Mouse (Mus musculus) liver, embryonic 14.5 days (tissue): ENCODE results near the gene Gpr68. TPM values are rescaled to one million over a fixed set of nuclear protein-coding genes. Genes with fewer than 3 reads are reported as not detected.

Experiments
- ATAC-seq: fragments of 200-750 bp; cut with Nextera tagmentation; 2 replicates; pipeline ENCODE4 v1.8.0; 2017; ENCODE audit warnings: moderate number of reproducible peaks, mild to moderate bottlenecking, moderate library complexity; ENCODE audit not compliant: insufficient read depth
- DNase-seq, 3 experiments: peaks; one replicate each; pipeline ENCODE4 v3.0.0-alpha.2; 2012 to 2013; ENCODE audit warnings: low read depth in 3 of 3, low spot score in 3 of 3
- H3K27ac ChIP-seq: fragments of 300-500 bp; sonication (generic); 2 replicates; pipeline ENCODE4 v1.5.1; 2014; ENCODE audit warnings: moderate library complexity, mild to moderate bottlenecking, control low read depth, inconsistent platforms
- H3K27me3 ChIP-seq: fragments of 300-500 bp; sonication (generic); 2 replicates; pipeline ENCODE4 v1.6.1; 2014; ENCODE audit warnings: mild to moderate bottlenecking, low read length, moderate library complexity; ENCODE audit not compliant: control insufficient read depth, insufficient read depth
- H3K36me3 ChIP-seq: fragments of 300-500 bp; sonication (generic); replicated peaks from 2 replicates; pipeline ENCODE4 v1.6.1; 2014; ENCODE audit warnings: low read depth; ENCODE audit not compliant: control insufficient read depth, insufficient read depth
- H3K4me1 ChIP-seq, 2 experiments: fragments of 200-500 bp in 1 of 2; fragments of 300-500 bp in 1 of 2; sonication (generic) in 1 of 2; replicated peaks; 2 replicates each; pipeline ENCODE4 v1.6.1; 2012 to 2014; ENCODE audit warnings: antibody characterized with exemption in 1 of 2, inconsistent platforms in 1 of 2, low read length in 1 of 2; ENCODE audit not compliant: control insufficient read depth in 2 of 2, insufficient read depth in 2 of 2
- H3K4me2 ChIP-seq: fragments of 300-500 bp; sonication (generic); 2 replicates; pipeline ENCODE4 v1.6.1; 2014; ENCODE audit warnings: low read depth, mild to moderate bottlenecking, control low read depth, moderate library complexity
- H3K4me3 ChIP-seq, 2 experiments: fragments of 200-500 bp in 1 of 2; fragments of 300-500 bp in 1 of 2; sonication (generic) in 1 of 2; 2 replicates each; pipeline ENCODE4 v1.5.1; 2012 to 2014; ENCODE audit warnings: low read depth in 2 of 2, low read length in 2 of 2, mild to moderate bottlenecking in 2 of 2, control low read depth in 1 of 2, inconsistent platforms in 1 of 2, moderate library complexity in 1 of 2; ENCODE audit not compliant: insufficient read depth in 1 of 2
- H3K9ac ChIP-seq: fragments of 300-500 bp; sonication (generic); replicated peaks from 2 replicates; pipeline ENCODE4 v1.6.1; 2014; ENCODE audit warnings: mild to moderate bottlenecking, control low read depth, moderate library complexity
- H3K9me3 ChIP-seq: fragments of 300-500 bp; sonication (generic); 2 replicates; pipeline ENCODE4 v1.6.1; 2016; ENCODE audit warnings: low read length, mixed read lengths; ENCODE audit not compliant: control insufficient read depth
- CTCF ChIP-seq: IDR thresholded peaks from 2 replicates; pipeline ENCODE4 v1.5.1; 2016; ENCODE audit warnings: antibody characterized with exemption, low read depth, control low read depth
- EP300 ChIP-seq: IDR thresholded peaks from 2 replicates; pipeline ENCODE4 v1.6.1; 2016; ENCODE audit warnings: antibody characterized with exemption, low read depth
- WGBS: fragments of 180-500 bp; shearing (Covaris S2); extraction: QIAGEN DNeasy Blood & Tissue Kit; methylation state at CpG from one replicate; pipeline ENCODE4 v1.1.7; 2014; ENCODE audit not compliant: insufficient replicate concordance; 5-methylcytosine and 5-hydroxymethylcytosine counted together
- polyA plus RNA-seq, 2 experiments: library from polyadenylated mRNA; depleted of rRNA in 1 of 2; stranded (reverse) in 1 of 2; unstranded in 1 of 2; fragments of >200 nt; fragmentation: Nextera tagmentation in 1 of 2; extraction: Ambion mirVana in 1 of 2; gene quantifications; 2 replicates each; pipeline versions ENCODE4 v1.2.1 to v1.2.3; 2012 to 2014

Gpr68 gene
- polyA plus RNA-seq, 2 experiments = 0.04 TPM; not detected in 1

DNA sequence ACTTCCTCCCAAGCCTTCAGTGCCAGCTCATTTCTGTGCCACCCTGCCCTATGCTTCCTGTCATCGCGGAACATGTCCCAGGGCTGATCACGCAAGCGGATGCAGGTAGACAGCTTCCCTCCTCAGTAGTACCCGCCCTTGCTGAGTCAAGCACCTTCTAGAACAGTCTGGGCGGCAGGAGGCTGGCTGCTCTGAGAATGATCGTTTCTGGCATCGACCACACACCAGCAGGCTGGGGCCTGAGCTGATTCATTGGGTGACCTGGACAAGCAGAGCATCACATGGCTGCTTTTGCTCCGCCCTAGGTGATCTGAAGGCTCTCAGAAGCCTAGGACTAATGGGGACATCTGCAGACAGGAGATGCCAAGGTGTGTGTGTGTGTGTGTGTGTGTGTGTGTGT is 4.2 kb downstream of the Gpr68 start:
- Histone ChIP-seq H3K4me2 (no peak overlapping the region), H3K9me3 (no peaks in the 10 kb centered on the region), H3K4me3 (no peak overlapping the region), H3K4me1 (no peaks in the 10 kb centered on the region), H3K27me3 (peaks cover 21% of the 10 kb centered on the region), H3K27ac (no peak overlapping the region), H3K9ac (no peak overlapping the region), H3K36me3 (no peaks in the 10 kb centered on the region)
- WGBS = 64% methylated on average over 9 of the region's 9 CpGs
- no peak for ATAC-seq
- TF ChIP-seq CTCF (no peak), EP300 (no peak)
- no peak for DNase-seq

DNA sequence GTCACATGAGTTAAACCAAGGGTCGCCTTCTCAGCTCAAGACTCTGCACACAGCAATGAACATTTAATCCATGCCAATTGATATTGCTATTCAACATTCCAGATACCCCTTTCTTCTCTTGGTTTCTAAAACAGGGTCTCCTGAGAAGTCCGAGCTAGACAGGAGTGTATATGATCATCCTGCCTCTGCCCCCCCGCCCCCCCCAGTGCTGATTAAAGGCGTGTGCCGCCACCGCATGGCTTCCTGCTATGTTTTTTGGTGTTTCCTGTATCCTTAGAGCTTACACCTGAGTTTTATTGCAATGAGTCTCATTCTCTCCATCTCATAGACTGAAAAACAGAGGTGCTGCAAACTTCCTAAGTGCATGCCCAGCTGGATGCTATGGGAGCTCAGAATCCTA is 6.6 kb downstream of the Gpr68 start:
- Histone ChIP-seq H3K27me3 (peaks cover 28% of the 10 kb centered on the region), H3K4me3 (no peak overlapping the region), H3K9me3 (no peaks in the 10 kb centered on the region), H3K27ac (no peak overlapping the region), H3K4me2 (no peak overlapping the region), H3K36me3 (no peaks in the 10 kb centered on the region), H3K4me1 (no peaks in the 10 kb centered on the region), H3K9ac (no peak overlapping the region)
- TF ChIP-seq EP300 (no peak), CTCF (no peak)
- WGBS = 53% methylated on average over 6 of the region's 6 CpGs
- ATAC-seq = no peak
- DNase-seq = no peak

DNA sequence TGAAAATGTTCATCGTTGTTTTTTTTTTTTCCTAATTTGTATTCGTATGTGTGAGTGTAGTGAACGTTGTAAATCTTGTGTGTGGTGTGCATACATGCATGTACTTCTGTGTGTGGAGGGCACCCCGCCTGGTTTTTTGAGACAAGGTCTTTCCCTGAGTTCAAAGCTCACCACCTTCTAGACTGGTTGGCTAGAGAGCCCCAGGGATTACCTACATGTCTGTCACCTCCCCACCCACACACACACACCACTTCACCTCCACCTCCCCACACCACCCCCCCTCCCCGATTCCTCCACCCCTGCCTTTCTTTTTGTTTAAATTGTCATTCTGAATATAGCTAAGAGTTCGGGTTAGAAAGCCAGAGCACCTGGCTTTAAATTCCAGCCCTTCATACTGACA is 7.1 kb downstream of the Gpr68 start:
- DNase-seq (no peak), ATAC-seq (no peak)
- Histone ChIP-seq H3K27ac (no peak overlapping the region), H3K9me3 (no peaks in the 10 kb centered on the region), H3K4me3 (no peak overlapping the region), H3K9ac (no peak overlapping the region), H3K36me3 (no peaks in the 10 kb centered on the region), H3K27me3 (peaks cover 28% of the 10 kb centered on the region), H3K4me2 (no peak overlapping the region), H3K4me1 (no peaks in the 10 kb centered on the region)
- no peak for TF ChIP-seq EP300
- no peak for TF ChIP-seq CTCF
- 46% methylated on average over 6 of the region's 6 CpGs for WGBS

DNA sequence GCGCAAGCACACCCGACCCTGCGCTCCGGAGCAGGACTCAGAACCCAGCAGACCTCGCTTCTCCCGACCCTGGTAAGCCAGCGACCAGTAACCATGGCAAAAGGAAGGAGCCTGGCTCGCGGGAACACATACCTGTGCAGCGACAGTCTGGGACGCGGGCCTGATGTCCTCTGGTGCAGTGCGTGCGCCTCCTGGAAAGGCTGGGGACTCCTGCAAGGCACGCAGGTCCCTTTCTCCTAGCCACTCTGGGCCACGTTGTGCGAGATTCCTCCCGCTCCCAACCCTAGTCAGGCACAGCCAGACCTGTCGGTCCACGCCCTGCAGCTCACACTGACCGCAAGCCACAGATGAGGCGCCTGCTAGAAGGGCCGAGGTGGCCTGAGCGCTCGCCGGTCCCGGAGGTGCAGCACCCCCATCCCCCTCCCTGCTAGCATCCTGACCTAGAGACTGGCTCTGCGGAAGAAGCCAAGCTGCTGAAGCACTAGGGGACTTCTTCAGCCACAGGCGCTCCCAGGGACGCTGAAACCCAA is 8.8 kb downstream of the Gpr68 start:
- Histone ChIP-seq H3K4me1 (no peaks in the 10 kb centered on the region), H3K27ac (no peak overlapping the region), H3K9ac (no peak overlapping the region), H3K9me3 (no peaks in the 10 kb centered on the region), H3K4me3 (no peak overlapping the region), H3K4me2 (no peak overlapping the region), H3K36me3 (no peaks in the 10 kb centered on the region), H3K27me3 (peaks cover 28% of the 10 kb centered on the region)
- under 1% methylated on average over 30 of the region's 30 CpGs for WGBS
- DNase-seq (no peak), ATAC-seq (no peak)
- TF ChIP-seq EP300 = no peak

DNA sequence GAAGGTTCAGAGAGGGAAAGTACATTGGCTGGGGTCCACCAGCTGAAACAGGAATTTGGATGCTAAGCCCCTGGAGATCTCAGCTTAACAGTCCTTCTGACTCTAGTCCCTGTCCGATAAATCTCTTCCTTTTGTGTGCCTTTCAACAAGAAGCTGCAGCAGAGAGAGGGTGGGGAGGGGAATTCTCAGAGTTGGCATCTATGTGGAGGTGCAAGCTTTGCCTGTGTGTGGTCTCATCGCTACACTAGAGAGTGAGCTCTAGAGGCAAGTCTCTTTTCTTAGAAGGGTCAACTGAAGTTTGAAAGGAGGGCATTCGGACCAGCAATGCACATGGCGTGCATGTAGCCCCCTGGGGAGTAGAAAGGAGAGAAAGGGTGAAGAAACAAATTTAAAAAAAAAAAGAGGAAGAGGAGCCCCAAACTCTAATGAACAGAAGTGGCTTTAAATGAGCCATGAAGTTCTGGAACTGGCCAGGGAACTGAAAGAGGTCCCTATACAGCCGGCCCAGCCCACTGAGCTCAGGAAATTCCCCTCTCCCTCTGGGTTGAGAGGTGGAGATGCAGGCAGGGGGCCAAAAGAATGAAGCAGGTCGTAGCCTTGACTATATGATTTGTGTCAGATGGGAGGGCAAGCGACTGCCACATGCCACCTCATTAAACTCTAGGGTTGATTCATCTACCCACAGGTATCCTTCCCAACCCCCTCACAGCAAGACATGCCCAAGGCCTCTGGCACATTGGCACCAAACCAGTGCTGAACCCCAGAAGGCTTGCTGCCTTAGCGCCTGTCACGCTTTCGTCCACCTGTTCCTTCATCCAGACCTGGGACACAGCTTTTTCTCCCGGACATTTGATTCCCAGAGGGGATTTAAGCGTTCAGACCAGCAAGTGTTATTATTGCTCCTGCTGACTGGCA is 10.0 kb downstream of the Gpr68 start:
- peaks cover 28% of the 10 kb centered on the region for H3K27me3 ChIP-seq
- 32% methylated on average over 12 of the region's 12 CpGs for WGBS

More for the DNA sequence above, 10.0 kb downstream of the Gpr68 start:
- Histone ChIP-seq H3K4me1 (no peaks in the 10 kb centered on the region), H3K36me3 (no peaks in the 10 kb centered on the region), H3K27ac (no peak overlapping the region), H3K9ac (no peak overlapping the region), H3K9me3 (no peaks in the 10 kb centered on the region), H3K4me2 (no peak overlapping the region), H3K4me3 (no peak overlapping the region)
- DNase-seq (no peak), ATAC-seq (no peak)
- no peak for TF ChIP-seq CTCF
- no peak for TF ChIP-seq EP300
